Mouse (Mus musculus) midbrain, embryonic 14.5 days (tissue): ENCODE measurements around the gene Slc22a17. TPM values are rescaled to one million over a fixed set of nuclear protein-coding genes. Genes with fewer than 3 reads are reported as not detected.

Source experiments
- ATAC-seq: fragments of 200-750 bp; cut with Nextera tagmentation; 2 replicates; pipeline ENCODE4 v1.8.0; 2017; ENCODE audit warnings: moderate number of reproducible peaks, moderate library complexity; ENCODE audit not compliant: low FRiP score, low TSS enrichment
- DNase-seq: peaks from one replicate; pipeline ENCODE4 v3.0.0-alpha.2; 2015
- H3K27ac ChIP-seq: fragments of 300-500 bp; sonication (generic); replicated peaks from 2 replicates; pipeline ENCODE4 v1.5.1; 2014; ENCODE audit warnings: mild to moderate bottlenecking, low read depth, low read length, moderate library complexity
- H3K27me3 ChIP-seq: fragments of 300-500 bp; sonication (generic); 2 replicates; pipeline ENCODE4 v1.6.1; 2014; ENCODE audit warnings: low read length, control low read depth, mixed read lengths; ENCODE audit not compliant: control insufficient read depth, insufficient read depth
- H3K36me3 ChIP-seq: fragments of 300-500 bp; sonication (generic); 2 replicates; pipeline ENCODE4 v1.6.1; 2014; ENCODE audit warnings: low read length, control low read depth; ENCODE audit not compliant: control insufficient read depth, insufficient read depth
- H3K4me1 ChIP-seq: fragments of 300-500 bp; sonication (generic); 2 replicates; pipeline ENCODE4 v1.6.1; 2014; ENCODE audit warnings: mild to moderate bottlenecking, antibody characterized with exemption, low read length, control low read depth; ENCODE audit not compliant: control insufficient read depth, insufficient read depth
- H3K4me2 ChIP-seq: fragments of 300-500 bp; sonication (generic); 2 replicates; pipeline ENCODE4 v1.6.1; 2014; ENCODE audit warnings: mild to moderate bottlenecking, low read length, moderate library complexity
- H3K4me3 ChIP-seq: fragments of 300-500 bp; sonication (generic); replicated peaks from 2 replicates; pipeline ENCODE4 v1.5.1; 2014; ENCODE audit warnings: low read depth, low read length
- H3K9ac ChIP-seq: fragments of 300-500 bp; sonication (generic); replicated peaks from 2 replicates; pipeline ENCODE4 v1.6.1; 2014; ENCODE audit warnings: mild to moderate bottlenecking, low read length, moderate library complexity
- H3K9me3 ChIP-seq: fragments of 300-500 bp; sonication (generic); 2 replicates; pipeline ENCODE4 v1.6.1; 2016; ENCODE audit warnings: low read length, control low read depth, mixed read lengths; ENCODE audit not compliant: control insufficient read depth
- WGBS: fragments of 180-500 bp; shearing (Covaris S2); extraction: QIAGEN DNeasy Blood & Tissue Kit; methylation state at CpG from one replicate; pipeline ENCODE4 v1.1.7; 2014; 5-methylcytosine and 5-hydroxymethylcytosine counted together
- polyA plus RNA-seq: library from polyadenylated mRNA; unstranded; fragments of >200 nt; fragmentation: Nextera tagmentation; extraction: Ambion mirVana; gene quantifications from 2 replicates; pipeline ENCODE4 v1.2.1, GENCODE M21; 2014

Slc22a17 gene
- polyA plus RNA-seq, 1 experiment from 2014 or later: 110 TPM

- peak; percentile 48 for DNase-seq
- Histone ChIP-seq H3K4me3 (no peak within 1 kb of the TSS), H3K4me2 (no peak within 1 kb of the TSS), H3K9ac (no peak within 1 kb of the TSS), H3K36me3 (no peaks in the 10 kb centered on the region), H3K4me1 (peaks cover 11% of the 10 kb centered on the region), H3K27me3 (no peaks in the 10 kb centered on the region), H3K27ac (0 out of 2 replicates have a peak within 1 kb of the TSS, but pooled peaks have one; percentile 27), H3K9me3 (no peaks in the 10 kb centered on the region)
- 35% methylated on average over 8 of the region's 8 CpGs for WGBS
- ATAC-seq: no peak
These were observed 23.2 kb upstream of the Slc22a17 start, which contains the start of gene Cmtm5 for GRCm38 (mm10) chr14:54935904-54936830. Cmtm5 (plus strand) TSS chr14:54936261.

GRCm38 (mm10) chr14:54932645-54933150 lies 19.8 kb upstream of the Slc22a17 start, which contains the start of gene Il25:
Il25 (plus strand) TSS chr14:54932695.
- Histone ChIP-seq H3K36me3 (no peaks in the 10 kb centered on the region), H3K9me3 (no peaks in the 10 kb centered on the region), H3K4me1 (peaks cover 17% of the 10 kb centered on the region), H3K9ac (no peak within 1 kb of the TSS), H3K27me3 (no peaks in the 10 kb centered on the region), H3K27ac (no peak within 1 kb of the TSS), H3K4me3 (no peak within 1 kb of the TSS), H3K4me2 (no peak within 1 kb of the TSS)
- DNase-seq (peak; percentile 32), ATAC-seq (no peak)
- 29% methylated on average over 6 of the region's 6 CpGs for WGBS

GRCm38 (mm10) chr14:54930431-54930830 lies 17.5 kb upstream of the Slc22a17 start:
- H3K27me3 ChIP-seq: no peaks in the 10 kb centered on the region
- no peaks in the 10 kb centered on the region for H3K9me3 ChIP-seq
- ATAC-seq (no peak), DNase-seq (peak; percentile 35)
- H3K4me2 ChIP-seq: no peak overlapping the region
- 27% methylated on average over 2 of the region's 2 CpGs for WGBS
- H3K27ac ChIP-seq: no peak overlapping the region
- no peak overlapping the region for H3K9ac ChIP-seq
- H3K4me1 ChIP-seq: peaks cover 19% of the 10 kb centered on the region
- H3K4me3 ChIP-seq: no peak overlapping the region
- H3K36me3 ChIP-seq: no peaks in the 10 kb centered on the region

DNA sequence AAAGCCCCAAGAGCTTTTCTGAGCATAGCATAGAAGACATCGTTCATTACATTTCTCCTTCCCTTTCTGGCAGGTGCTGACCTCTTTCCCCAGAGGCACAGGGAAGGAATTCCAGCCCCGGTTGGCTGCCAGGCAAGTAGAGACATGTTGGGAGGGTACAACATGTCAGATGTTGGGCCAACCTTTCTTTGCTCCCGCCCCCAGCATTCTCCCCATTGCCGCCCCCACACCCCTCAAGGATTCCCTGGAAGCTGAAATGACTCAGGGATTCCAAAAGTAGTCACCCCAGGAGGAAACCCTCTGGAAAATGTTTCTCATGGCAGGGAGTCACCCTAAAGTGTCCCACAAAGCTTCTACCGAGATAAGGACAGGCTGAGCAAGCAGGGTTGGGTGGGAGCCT lies 16.9 kb upstream of the Slc22a17 start:
- no peak for ATAC-seq
- no peak overlapping the region for H3K4me3 ChIP-seq

DNA sequence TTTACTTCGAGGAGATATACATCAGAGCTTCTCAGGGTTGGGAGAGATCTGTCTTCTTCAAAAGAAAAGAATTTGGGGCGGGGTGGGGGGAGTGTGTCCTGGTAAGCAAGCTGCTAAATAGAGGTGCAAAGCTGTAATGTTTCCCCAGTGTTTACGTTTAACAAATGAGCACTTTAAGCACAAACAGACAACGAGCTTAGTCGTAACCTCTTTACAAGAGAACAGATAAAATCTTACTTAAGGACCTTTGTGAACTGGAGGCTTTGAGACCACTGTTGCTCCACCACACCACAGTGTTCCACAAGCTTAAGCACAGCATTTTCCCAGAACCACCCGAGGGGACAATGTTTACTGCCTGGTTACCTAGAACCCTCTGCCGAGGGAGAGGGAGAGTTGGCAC lies 14.4 kb upstream of the Slc22a17 start:
- no peaks in the 10 kb centered on the region for H3K36me3 ChIP-seq
- H3K27ac ChIP-seq: peak overlapping the region; percentile 94
- peak overlapping the region; percentile 96 for H3K4me2 ChIP-seq
- H3K27me3 ChIP-seq: no peaks in the 10 kb centered on the region
- ATAC-seq (no peak), DNase-seq (no peak)
- no peaks in the 10 kb centered on the region for H3K9me3 ChIP-seq
- peak overlapping the region; percentile 73; the same call in 1 of the 2 replicates for H3K9ac ChIP-seq
- H3K4me1 ChIP-seq: peaks cover 28% of the 10 kb centered on the region
- 13% methylated on average over 7 of the region's 7 CpGs for WGBS
- no peak overlapping the region for H3K4me3 ChIP-seq

More for the DNA sequence above, 16.9 kb upstream of the Slc22a17 start:
- Histone ChIP-seq H3K9me3 (no peaks in the 10 kb centered on the region), H3K4me2 (no peak overlapping the region), H3K27me3 (no peaks in the 10 kb centered on the region), H3K4me1 (peaks cover 25% of the 10 kb centered on the region), H3K36me3 (no peaks in the 10 kb centered on the region), H3K9ac (no peak overlapping the region), H3K27ac (no peak overlapping the region)
- no peak for DNase-seq
- WGBS: 85% methylated on average over 5 of the region's 5 CpGs

GRCm38 (mm10) chr14:54926401-54927158 lies 13.6 kb upstream of the Slc22a17 start:
- peak overlapping the region; percentile 96 for H3K4me2 ChIP-seq
- H3K27me3 ChIP-seq: no peaks in the 10 kb centered on the region
- H3K36me3 ChIP-seq: no peaks in the 10 kb centered on the region
- peaks cover 3% of the 10 kb centered on the region; the same call in 1 of the 2 replicates for H3K9me3 ChIP-seq
- DNase-seq (peak; percentile 83), ATAC-seq (peak; percentile 74)
- peak overlapping the region; percentile 73 for H3K9ac ChIP-seq
- peak overlapping the region; percentile 94 for H3K27ac ChIP-seq
- peaks cover 28% of the 10 kb centered on the region for H3K4me1 ChIP-seq
- 0% methylated on average over 54 of the region's 58 CpGs for WGBS
- peak overlapping the region; percentile 51 for H3K4me3 ChIP-seq

DNA sequence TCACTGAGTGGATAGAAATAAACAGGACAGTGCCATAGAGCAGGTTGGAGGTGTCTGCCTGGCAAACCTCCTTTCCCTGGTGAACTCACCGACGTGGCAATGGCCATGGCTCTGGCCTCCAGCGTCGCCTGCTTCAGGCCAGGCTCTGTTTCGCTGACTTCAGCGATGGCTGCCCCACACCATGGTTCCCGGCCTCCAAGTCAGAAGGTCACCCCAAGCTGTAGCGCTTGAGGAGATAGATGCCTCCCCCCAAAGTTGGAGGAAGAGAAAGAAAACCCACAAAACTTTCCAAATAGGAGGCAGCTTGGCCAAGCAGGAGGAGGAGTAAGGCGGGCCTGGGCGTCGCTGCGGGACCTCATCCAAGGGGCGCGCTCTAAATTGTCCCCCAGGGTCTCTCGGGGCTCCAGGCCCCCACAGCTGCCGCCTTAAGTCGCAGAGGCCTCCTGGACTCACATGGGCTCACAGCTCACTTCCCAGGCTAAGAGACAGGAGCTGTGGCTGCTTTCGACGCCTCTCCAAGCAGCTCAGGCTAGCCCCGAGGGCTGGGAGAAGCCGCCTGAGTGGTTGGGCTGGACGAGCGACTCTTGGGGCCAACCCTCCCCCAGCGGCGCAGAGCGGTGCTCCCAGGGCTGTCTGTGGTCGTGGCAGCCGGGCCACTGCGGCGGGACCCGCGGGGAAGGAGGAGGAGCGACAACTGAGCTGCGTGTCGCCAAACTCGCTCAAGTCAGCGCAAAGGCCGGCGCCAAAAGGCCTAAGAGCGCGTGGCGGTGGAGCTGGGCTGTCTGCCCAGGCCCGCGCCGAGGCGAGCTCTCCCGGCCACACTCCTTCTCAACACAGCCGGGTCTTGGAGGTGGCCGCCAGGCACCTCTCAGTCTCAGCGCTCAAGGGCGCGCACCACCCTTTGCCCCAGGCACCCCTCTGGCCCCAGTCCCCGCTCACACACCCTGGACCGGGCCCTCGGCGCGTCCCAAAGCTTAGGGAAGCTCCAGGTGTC lies 12.7 kb upstream of the Slc22a17 start, which contains the start of gene Efs:
Gene Efs (minus strand): TSS at position 778 of the 994 bp plus-strand sequence.
- ATAC-seq: peak; percentile 55
- peak within 1 kb of the TSS; percentile 73 for H3K9ac ChIP-seq
- H3K4me2 ChIP-seq: peak within 1 kb of the TSS; percentile 96
- 2% methylated on average over 55 of the region's 57 CpGs for WGBS
- peak; percentile 79 for DNase-seq
- peak within 1 kb of the TSS; percentile 94 for H3K27ac ChIP-seq
- peaks cover 26% of the 10 kb centered on the region for H3K4me1 ChIP-seq
- H3K9me3 ChIP-seq: peaks cover 10% of the 10 kb centered on the region
- H3K36me3 ChIP-seq: peaks cover 4% of the 10 kb centered on the region; the same call in 1 of the 2 replicates
- peak within 1 kb of the TSS; percentile 51 for H3K4me3 ChIP-seq
- H3K27me3 ChIP-seq: no peaks in the 10 kb centered on the region
